Mouse (Mus musculus) megakaryocyte progenitor cell, adult 5-6 weeks (primary cell): Measurements from ENCODE around the gene Urm1. TPM values are rescaled to one million over a fixed set of nuclear protein-coding genes. Genes with fewer than 3 reads are reported as not detected.

ENCODE experiments used
- ATAC-seq: replicated peaks from 2 replicates; pipeline ENCODE4 v1.8.0; 2016; ENCODE audit warnings: mild to moderate bottlenecking, moderate TSS enrichment, inconsistent platforms; ENCODE audit not compliant: poor library complexity
- total RNA-seq, 2 experiments: library from RNA; stranded (forward) in 1 of 2; stranded (reverse) in 1 of 2; fragments of 157-497, 149-512 nt in 1 of 2; fragments of 200-1000 nt in 1 of 2; gene quantifications; 2 replicates each; pipeline versions ENCODE4 v1.2.3 to v1.2.4; 2015 to 2017

Gene Urm1
- total RNA-seq, 2 experiments from 2014 or later, result 12.7 to 15.8 TPM

DNA sequence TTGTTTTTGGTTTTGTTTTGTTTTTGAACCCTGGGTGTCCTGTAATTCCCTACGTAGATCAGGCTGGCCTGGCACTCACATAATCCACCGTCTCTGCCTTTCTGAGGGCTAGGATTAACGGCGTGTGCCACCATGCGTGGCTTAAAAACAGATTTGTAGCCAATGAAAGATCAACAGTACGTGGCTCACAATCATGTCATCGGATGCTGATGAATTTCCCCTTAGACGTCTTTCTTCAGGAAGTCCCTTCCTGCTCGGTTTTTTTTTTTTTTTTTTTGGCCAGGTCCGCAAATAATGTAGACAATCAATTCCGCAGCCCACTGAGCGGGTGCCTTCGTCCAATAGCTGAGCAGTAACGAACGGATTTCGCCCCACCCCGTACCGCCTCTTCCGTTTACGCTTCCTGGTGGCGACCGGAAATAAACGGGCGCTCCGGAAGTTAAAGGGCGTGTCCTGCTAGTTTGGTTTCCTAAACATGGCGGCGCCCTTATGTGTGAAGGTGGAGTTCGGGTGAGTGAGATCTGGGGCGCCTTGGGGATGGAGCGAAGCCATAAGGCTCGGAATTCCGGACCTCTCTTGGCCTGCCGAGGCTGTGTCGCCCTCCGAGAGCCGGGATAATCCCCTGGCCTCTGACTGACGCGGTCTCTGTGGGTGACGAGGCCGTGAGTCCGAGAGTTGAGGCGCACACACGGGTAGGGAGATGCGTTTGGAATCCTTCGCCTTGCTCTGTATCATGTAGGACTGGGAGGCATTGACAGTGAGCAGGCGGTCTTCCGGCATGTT lies 7.2 kb downstream of the Urm1 start:
- ATAC-seq, result peak; percentile 98

DNA sequence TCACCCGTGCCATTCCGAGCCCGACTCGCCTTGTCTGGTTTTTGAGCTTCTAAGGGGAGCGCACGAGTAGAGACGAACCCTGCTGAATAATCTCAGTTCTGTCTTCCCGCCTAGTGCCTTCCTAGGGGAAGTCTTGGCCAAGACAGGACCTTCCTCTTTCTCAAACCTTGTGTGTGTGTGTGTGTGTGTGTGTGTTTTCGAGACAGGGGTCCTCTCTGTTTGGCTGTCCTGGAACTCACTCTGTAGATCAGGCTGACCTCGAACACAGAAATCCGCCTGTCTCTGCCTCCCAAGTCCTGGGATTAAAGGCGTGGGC lies 7.8 kb downstream of the Urm1 start:
- peak; percentile 27; the same call in 1 of the 2 replicates for ATAC-seq

DNA sequence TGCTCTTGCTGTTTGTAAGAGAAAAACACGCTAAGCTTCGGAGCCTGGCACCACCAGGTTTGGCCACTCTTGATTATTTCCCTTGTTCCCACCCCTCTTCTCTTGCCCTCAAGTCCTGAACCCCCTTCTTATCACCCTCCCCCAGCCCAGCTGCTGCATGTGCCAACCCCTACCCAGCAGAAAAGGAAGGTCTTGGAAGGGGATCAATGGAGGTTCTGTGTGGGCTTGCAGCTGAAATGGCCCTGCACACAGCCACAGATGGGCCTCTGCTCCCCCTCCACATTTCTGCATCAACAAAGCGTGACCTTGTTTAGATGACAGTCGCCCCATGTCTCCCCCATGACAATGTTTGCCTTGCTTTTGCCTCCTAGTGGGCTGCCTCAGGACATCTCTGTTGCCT lies 11.2 kb downstream of the Urm1 start:
- ATAC-seq, result no peak

DNA sequence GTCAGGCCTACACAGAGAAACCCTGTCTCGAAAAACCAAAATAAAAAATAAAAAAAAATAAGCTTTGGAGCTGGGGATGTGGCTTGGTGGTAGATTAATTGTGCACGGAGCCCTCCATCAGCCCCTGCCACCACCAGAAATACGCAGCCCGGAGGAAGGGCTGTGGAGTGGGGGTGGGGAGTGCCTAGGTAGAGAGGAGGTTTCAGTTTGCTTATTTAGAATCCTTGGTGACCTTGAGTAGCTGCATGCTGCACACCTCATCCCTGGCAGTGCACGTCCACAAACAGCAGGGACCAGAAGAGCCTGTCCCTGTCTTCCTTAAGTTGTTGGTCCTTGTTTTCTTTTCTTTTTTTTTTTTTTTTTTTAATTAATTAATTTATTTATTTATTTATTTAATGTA lies 13.9 kb downstream of the Urm1 start:
- ATAC-seq, result no peak

DNA sequence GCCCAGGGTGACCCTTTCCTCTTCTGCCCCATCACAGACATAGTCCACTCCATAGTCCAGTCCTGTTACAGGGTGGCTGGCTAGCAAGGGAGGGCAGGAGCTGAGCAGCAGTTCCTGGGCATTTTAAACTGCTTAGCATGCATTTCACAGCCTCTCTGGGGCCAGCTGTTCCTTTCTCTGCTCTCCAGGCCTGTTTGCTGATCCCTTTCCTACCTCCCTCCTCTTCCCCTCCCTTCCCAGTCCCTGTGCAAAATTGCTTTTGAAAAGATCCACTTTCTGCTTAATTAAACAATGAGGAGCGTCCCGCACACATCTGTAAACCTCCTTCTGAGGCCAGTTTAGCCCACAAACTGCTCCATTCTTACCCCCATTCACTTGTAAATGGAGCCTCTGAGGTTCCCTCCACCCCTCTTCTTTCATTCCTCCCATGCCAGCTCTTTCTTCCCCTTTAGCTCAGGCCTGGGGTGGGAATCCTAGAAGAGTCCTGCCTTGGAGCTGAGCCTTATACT lies 15.6 kb downstream of the Urm1 start:
- no peak for ATAC-seq

DNA sequence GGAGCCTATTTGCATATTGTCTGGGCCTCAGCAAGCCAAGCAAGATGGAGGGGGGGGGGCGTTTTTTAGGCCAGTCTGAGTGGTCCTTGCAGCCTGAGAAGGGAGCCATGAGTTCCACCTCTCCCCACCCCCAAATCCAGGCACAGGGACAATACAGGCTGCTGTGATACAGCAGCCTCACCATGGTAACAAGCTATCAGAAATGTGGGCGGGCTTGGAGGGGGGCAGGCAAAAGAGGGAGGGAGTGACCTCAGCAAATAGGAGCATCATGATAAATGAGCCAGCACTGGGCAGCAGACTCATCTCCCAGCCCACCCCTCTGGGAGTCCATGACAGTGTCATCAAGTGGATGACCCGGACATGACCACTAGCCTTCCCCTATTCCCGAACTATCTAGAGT lies 19.6 kb downstream of the Urm1 start:
- ATAC-seq, result no peak

DNA sequence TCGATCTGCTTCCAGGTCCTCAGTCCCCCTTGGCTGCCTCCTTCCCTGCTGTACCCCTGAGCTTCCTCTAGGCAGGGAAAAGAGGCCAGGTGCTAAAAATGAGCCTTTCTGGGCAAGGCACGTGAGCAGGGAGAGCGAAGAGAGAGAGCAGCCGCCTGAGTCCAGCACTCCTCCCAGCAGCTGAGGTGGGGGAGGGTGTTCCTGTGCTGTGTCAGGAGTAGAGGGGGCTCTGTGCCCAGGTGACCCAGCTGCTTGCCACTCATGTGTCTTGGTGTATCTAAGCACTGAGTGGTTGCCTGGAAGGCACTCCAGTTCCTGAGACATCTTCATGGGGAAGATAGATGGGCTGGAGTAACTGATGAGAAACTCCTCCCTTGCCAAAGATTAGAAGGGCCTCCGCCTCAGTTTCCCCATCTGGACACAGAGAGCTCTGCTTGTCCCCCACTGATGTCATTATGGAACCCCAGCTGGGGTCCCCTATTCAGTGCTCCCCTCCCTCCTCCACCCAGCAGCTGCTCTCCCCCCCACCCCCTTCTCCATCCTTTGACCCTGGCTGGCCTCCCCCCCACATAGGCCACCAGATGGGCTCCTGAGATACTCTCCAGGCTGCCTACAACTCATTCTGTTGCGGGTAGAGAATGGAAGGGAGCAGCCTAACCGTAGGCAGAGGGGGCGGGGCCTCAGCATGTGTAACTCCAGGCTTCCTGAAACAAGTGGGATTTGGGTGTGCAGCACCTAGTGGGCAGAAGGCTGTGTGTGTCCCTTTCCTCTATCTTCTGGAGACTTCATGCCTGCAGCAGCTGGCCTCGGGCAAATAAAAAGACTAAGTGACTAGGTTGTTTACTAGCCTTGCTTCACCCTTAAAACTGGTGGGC lies 23.6 kb downstream of the Urm1 start:
- ATAC-seq, result no peak

DNA sequence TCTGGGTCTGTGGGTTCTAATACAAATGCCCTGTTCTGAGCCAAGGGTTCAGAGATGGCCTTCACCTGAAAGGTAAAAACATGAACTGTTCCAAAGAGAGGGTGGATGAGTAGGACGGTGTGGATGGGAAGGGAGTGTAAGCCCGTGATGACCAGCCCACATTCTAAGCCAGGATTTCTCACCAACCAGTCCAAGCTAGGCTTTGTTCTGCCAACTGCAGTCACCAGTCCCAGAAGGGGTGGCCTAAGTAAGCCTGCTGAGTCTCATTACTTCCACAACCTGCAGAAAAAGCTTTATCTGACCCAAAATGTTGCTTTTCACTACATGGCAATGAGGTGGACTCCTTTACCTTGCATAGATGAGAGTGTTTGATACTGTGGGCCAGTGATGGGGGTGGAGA lies 24.2 kb downstream of the Urm1 start:
- ATAC-seq, result no peak

DNA sequence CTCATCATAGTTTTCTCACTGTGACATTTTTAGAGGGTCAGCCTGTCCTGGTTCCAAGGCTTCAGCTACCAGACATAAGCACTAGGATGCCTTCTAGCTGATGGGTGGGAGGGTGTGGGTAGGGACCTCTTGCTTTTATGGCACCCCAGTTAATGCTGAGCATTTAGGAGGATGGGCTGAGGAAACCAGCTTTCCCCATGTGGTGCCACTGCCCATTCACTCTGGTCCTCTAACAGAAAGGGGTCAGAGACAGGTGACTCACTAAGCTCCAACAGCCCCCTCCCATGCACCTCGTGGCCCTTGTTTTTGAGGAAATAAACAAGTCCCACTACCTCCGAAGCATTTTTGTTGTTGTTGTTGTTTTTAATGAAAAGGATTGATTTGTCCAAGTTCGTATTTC lies 24.8 kb downstream of the Urm1 start:
- ATAC-seq, result no peak

DNA sequence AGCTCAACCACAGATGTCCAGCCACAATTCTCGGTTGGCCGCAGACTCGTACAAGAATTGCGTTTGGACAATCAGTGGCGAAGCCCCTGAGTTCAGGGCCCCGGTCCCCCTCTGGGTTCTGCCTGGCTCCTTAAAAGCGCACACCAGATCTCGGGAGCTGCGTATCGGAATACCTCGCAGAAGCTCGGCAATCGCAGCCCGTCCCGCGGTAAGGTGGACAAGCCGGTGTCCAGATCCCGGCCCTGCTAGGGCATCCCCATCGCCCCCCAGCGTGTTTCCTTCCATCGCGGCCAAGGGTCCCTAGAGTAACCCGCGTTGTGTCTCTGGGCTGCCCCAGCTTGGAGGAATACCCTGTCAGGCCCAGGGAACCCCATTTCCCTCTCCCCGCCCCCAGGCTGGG lies 25.8 kb downstream of the Urm1 start:
- ATAC-seq, result no peak

DNA sequence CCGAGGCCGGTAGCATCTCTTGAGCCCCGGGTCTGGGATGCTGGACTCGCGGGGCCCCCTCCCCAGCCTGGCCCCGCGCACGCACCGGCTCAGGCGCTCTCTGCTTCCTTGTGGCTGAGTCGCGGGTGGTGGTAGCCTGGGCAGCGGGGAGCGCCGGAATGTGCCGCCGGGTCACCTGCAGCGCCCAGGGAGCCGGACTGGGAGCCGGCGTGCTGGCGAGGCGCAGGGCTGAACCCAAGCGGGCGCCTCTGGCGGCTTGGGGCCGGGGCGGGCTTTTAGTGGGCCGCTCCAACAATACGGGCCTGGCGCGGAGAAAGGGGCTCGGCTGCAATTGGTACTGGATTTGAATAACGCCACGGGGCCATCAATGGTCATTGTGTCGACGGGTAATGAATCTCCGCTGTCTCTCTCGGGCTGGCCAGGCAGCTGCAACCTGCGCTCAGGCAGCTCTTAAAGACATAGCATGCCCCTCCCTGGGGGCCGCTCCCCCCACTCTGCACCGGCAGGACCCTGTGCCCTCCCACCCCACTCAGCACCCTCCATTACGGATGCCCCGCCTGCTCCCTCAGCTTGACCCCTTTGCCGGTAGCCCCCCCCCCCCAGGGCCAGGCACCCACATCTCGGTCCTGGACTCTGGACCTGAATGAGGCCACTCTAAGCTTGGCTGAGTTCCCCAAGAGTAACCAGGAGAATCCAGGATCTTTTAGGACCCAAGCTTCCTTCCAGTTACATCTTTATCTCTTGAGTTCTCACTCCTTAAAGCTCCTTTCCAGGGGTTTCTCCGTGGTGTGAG lies 26.4 kb downstream of the Urm1 start:
- no peak for ATAC-seq

DNA sequence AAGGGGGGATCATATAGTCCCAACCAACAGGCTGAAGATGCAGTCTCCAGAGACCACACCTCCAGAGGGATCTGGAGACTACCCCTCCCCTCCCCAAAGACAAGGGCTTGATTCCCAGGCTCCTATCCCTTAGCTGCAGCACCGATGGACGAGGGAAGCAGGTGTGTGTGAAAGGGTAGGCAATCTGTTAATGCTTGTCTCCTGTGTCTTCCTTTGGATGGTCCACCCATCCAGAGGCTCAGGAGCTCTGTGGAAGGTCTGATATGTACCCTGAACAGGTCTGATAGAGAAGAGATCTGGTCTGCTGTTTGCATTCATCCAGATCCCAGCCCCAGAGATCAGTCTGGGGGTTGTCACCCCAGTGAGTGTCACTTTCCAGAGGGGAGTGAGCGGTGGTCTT lies 27.0 kb downstream of the Urm1 start:
- ATAC-seq, result no peak

DNA sequence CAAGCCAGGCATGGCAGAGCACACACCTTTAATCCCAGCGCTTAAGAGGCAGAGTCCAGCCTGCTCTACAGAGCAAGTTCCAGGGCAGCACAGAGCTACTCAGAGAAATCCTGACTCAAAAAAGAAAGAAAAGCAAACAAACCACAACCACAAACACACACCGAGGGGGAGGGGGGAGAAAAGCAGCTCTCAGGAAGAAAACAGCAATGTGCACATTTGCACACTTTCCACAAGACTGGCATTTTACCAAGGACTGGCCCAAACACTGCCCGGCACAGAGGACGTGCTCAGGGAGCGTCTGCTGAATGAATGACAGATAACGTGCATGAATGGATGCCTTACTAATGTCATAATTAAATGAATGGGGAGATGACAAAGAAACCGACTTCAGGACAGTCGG lies 29.2 kb downstream of the Urm1 start:
- ATAC-seq, result no peak

DNA sequence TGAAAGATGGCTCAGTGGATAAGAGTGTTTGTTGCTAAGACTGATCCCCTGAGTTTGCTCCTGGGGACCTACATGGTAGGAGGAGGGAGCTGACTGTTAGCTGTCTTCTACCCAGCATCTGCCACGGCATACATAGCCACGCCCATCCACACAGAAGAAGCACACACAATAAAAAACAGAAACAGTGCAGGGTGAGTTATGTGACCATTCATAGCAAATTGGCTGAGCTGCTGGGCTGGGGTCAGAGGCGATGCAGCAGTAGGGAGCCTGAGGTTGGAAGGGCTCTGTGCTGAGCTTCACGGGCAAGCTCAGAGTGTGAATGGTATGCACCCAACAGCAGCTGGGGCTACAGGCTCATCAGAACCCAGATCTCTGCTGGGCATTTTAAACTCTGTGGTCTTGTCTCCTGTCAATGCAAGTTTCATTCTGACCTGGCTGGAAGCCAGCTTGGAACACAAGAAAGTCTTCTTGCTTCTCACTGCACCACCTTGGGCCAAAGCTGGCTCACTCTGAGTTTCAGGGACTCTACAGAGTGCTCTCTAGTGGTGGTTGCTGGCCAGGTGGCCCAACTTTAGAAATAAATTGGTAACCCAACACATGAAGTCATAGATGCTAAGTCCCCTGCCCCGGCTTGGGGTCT lies 30.1 kb downstream of the Urm1 start:
- ATAC-seq, result 0 out of 2 replicates have a peak, but pooled peaks have one; percentile 34

DNA sequence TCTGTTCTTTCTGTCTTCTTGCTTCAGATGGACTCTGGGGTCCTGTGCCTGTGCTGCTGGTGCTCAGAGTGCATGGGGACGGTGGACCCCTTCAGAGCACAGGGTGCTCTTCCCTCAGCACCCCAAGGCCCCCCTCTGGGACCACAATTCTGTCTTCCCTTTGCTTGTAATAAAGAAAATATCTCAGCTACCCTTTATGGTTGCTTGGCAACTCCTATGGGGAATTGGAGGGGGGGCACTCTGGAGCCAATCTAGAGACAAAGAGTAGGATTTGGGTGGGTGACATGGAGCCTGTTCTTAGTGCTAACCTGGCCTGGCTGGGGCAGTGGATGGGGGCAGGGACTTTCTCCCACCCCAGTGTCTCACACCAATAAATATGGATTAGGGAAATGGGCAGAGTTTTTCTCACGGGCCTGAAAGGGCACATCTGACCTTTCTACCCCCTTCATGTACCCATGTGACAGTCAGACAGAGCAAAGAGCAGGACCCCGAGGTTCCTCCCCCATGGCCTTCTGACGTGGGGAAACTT lies 33.1 kb downstream of the Urm1 start:
- no peak for ATAC-seq

DNA sequence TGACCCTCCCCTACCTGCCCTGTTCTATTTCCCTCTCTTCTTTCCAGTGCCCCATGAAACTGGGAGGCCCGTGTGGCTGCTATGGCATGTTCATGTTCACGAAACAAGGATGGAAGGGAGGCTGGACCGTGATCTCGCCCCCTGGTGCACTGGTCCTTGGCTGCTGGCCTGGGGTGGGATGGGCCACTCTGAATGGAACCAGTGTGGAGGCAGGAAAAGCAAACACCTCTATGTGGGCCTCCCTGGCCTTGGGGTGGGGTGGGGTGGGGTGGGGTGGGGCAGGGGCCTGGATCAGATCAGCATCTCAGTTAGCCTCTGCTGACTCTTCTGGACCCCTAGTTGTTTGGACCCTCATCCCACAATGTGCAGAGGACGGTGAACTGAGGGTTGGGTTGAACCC lies 33.9 kb downstream of the Urm1 start:
- ATAC-seq, result no peak

DNA sequence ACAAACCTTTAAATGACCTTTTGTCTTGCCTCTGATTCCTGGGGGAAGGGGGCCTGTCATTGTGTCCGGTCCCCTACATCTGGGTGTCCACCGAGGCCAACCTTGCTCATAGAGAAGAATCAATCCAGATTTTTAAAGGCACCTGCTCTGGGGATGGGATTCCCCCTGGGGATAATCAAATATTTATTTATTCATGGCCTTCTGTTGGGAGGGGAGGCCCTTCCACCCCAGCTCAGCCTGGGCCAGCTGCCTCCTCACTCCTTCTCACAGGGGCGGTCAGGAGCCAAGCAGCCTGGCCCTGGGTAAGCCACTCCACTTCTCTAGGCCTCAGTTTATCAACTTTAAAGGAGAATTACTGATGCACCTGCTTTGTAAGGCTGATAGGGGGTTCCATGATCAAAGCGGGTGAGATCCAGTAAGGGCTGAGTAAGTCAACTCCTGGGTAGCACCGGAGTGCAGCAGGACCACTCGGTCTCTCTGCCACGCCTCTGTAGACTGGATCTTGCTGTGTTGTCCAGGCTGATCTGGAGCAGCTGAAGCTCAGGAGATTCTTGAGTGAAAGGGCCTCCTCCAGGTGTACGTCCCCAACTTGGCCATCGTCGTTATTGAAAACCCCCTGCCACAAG lies 35.8 kb downstream of the Urm1 start:
- no peak for ATAC-seq

DNA sequence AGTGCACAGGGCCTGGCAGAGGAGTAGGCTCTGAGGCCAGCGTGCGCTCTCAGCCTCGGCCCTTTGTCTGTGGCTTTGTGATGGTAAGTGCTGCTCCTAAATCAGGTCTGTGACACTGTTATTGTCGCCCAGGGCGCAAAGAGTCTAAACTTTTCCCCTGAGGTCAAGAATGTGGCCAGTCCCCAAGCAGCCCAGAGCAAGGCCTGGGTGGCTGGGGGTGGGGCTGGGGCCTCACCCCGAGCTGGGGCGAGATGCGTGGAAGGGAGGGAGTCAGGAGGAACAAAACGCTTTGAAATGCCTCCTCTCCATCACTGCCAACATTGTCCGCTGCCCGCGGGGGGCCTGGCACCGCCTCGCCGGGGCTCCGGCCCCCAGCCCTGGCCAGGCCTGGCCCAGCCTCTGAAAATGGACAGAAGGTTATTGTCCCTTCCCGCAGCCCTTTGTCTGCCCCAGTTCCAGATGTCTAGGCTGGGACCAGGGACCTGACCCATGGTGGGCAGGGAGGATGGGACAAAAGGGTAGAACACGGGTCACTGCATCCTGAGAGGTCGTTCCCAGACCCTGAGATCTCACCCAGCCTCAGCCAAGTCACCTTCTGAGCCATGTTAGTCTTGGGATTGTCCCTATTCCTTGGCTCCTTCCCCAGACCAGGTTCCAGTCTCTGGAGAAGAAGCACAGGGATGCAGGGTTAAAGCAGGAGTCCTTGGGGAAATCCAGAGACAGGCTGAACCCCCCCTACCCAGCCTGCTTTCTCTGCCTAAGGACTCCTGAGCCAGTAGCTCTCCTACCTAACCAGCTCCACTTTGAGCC lies 36.8 kb downstream of the Urm1 start:
- ATAC-seq, result no peak

DNA sequence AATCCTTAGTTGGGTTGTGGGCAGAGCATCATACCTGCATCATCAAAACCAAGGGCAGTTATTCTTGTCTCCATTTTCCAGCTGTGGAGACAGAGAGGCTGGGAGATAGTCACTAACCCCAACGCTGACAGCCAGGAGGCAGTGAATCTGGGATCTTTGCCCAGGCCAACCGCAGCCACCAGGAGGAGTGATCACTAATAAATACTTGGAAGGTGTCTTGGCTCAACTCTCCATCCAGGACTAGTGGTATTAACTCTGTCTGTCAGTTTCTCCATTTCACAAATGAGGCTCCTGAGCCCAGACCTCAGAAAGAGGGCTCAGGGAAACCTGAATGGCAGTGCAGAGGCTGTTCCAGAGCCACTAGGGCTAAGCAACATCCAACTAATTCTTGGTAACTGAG lies 37.5 kb downstream of the Urm1 start:
- ATAC-seq, result peak; percentile 30; the same call in 1 of the 2 replicates
